Mouse (Mus musculus) bone marrow, adult 2 months (tissue): ENCODE measurements at regions not wholly inside any gene's neighbourhood (a gene's known extent, or its start where the extent isn't known, plus 50 kb on each side); places are given as distances from the start of the nearest gene placed in this dataset.

Experiments used
- CTCF ChIP-seq: fragments of 200-500 bp; IDR thresholded peaks from 2 replicates; pipeline ENCODE4 v1.5.1; 2011; ENCODE audit warnings: low read length, control low read depth; ENCODE audit not compliant: control insufficient read depth, insufficient read depth
- POLR2A ChIP-seq: fragments of 200-500 bp; IDR thresholded peaks from 2 replicates; pipeline ENCODE4 v1.6.1; 2011; ENCODE audit warnings: low read depth, mild to moderate bottlenecking, control low read depth, low read length, borderline replicate concordance; ENCODE audit not compliant: control insufficient read depth

GRCm38 (mm10) chr2:134017109-134017508, 465.1 kb downstream of the Bmp2 start:
- no peak for TF ChIP-seq POLR2A
- TF ChIP-seq CTCF: no peak
